Mouse (Mus musculus): ENCODE data around the gene Atad5.

GRCm38 (mm10) chr11:80056141-80056540 lies 33.1 kb upstream of the Atad5 start:
- no peak for TF ChIP-seq CTCF (IDR thresholded peaks at IDR 0.05; ENCODE audit: borderline replicate concordance, extremely low read depth, insufficient read depth, insufficient read length)
- TF ChIP-seq POLR2A (IDR thresholded peaks at IDR 0.05; ENCODE audit: borderline replicate concordance, extremely low read depth, insufficient read depth, insufficient read length, poor library complexity, severe bottlenecking) = no peak
